Mouse (Mus musculus) E14TG2a.4 (cell line): ENCODE measurements around the gene Bdkrb2.

Source experiments
- H3K27me3 ChIP-seq: 2 replicates; pipeline ENCODE4 v1.6.1; 2014; ENCODE audit warnings: low read length, control low read depth; ENCODE audit not compliant: insufficient read depth
- H3K36me3 ChIP-seq: 2 replicates; pipeline ENCODE4 v1.6.1; 2014; ENCODE audit warnings: low read length, control low read depth; ENCODE audit not compliant: insufficient read depth
- H3K4me1 ChIP-seq: replicated peaks from 2 replicates; pipeline ENCODE4 v1.6.1; 2014; ENCODE audit warnings: low read depth, low read length, control low read depth
- H3K4me3 ChIP-seq: replicated peaks from 2 replicates; pipeline ENCODE4 v1.5.1; 2014; ENCODE audit warnings: mild to moderate bottlenecking, low read length
- H3K9me3 ChIP-seq: 2 replicates; pipeline ENCODE4 v1.6.1; 2014; ENCODE audit warnings: low read length, control low read depth
- CTCF ChIP-seq: conservative IDR thresholded peaks from 2 replicates; pipeline ENCODE4 v1.5.1; 2014; ENCODE audit warnings: low read length
- NANOG ChIP-seq: IDR thresholded peaks from 2 replicates; pipeline ENCODE4 v1.6.1; 2014; ENCODE audit warnings: borderline replicate concordance, low read length, mixed read lengths
- POU5F1 ChIP-seq: IDR thresholded peaks from 2 replicates; pipeline ENCODE4 v1.6.1; 2014; ENCODE audit warnings: low read length, borderline replicate concordance

Gene Bdkrb2

DNA sequence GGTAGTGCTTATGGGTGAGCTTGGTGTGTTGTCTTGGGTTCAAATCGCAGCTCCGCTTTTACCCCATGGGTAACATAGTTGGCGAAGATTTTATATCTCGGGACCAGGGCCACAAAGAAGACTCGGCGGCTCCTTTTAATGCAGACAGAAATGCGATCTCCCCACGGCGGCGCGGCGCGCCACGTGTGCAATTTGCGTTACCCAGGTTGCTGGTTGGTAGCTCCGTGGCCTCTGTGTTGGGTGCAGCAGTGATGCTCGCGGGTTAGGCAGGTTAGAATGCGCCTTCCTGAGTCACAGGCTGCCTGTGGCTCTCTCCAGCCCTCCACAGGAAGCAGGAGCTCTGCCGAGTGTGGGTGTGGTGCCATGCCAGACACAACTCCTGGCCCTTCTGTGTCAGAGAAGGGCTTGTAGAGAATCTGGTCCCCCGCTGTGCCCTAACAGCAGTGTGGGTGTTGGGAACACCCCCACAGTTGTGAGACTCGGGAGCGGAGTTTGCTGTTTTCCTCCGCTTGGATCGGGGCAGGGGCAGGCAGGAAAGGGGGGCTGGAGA, 775 bp downstream of the Bdkrb2 start:
- Histone ChIP-seq H3K4me3 (peak overlapping the region; percentile 70), H3K36me3 (no peaks in the 10 kb centered on the region), H3K27me3 (peaks cover 58% of the 10 kb centered on the region), H3K4me1 (peaks cover 67% of the 10 kb centered on the region), H3K9me3 (peaks cover 9% of the 10 kb centered on the region)
- no peak for TF ChIP-seq NANOG
- TF ChIP-seq CTCF, result no peak
- TF ChIP-seq POU5F1, result no peak

DNA sequence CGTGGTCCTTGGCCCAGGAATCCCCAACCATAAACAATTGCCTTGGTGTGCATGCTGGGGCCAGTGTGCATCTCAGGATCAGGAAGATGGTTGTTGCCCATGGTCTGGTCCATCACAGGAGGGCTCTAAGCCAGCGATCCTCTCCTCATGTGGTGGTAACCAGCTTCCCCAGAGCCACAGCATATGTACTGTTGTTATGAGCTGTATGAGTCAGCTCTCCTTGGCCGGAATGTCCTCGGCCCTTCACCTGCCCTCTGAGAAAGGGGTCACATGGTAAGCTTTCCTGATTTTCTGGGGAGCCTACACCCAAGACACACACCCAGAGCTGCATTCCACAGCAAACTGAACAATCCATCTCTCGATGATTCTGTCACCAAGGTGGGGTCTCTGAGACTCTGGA, 2.2 kb downstream of the Bdkrb2 start:
- Histone ChIP-seq H3K9me3 (peaks cover 8% of the 10 kb centered on the region; the same call in 1 of the 2 replicates), H3K36me3 (no peaks in the 10 kb centered on the region), H3K4me1 (peaks cover 69% of the 10 kb centered on the region), H3K27me3 (peaks cover 56% of the 10 kb centered on the region), H3K4me3 (no peak overlapping the region)
- no peak for TF ChIP-seq POU5F1
- TF ChIP-seq NANOG, result no peak
- TF ChIP-seq CTCF, result no peak

DNA sequence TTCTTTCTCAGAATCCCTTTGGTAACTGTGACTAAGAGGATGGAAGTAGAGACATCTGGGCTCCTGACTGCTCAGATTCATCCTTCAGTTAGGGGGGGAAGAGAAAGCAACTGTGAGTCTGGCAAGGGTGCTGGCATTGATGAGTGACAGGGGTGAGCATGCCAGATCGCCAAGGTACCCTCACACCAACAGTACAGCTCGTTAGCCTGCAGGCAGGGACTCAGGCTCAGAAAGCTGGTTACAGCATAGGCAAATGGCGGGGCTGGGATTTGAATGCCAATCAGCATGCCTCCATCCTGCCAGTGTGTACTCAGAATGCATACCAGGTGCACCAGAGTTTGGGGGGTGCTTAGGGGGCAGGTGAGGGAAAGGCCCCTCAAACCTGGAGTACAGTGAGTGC, 8.8 kb downstream of the Bdkrb2 start:
- H3K36me3 ChIP-seq, result no peaks in the 10 kb centered on the region
- TF ChIP-seq POU5F1 (no peak), CTCF (no peak), NANOG (no peak)
- H3K4me1 ChIP-seq, result peaks cover 51% of the 10 kb centered on the region
- 0 out of 2 replicates have a peak, but pooled peaks cover 3% of the 10 kb centered on the region for H3K27me3 ChIP-seq
- H3K9me3 ChIP-seq, result 0 out of 2 replicates have a peak, but pooled peaks cover 6% of the 10 kb centered on the region
- H3K4me3 ChIP-seq, result peak overlapping the region; percentile 41; the same call in 1 of the 2 replicates

DNA sequence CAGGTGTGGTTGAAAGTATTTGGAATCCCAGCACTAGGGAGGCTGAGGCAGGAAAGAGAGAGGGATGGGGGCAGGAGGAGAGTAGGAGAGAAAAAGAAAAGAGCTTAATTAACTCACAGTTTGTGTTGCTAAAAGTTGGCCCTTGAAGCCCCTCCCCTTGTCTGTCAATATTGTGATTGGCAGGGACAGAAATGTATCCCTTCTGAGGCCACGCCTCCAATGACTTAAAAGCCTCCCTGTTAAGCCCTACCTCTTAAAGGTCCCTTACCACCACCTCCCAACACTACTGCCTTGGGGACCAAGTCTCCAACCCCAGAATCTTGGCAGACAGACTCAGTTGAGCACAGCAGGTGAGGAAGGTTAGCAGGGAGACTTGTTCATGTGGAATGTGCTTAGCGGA, 9.6 kb downstream of the Bdkrb2 start:
- H3K36me3 ChIP-seq, result no peaks in the 10 kb centered on the region
- peaks cover 43% of the 10 kb centered on the region for H3K4me1 ChIP-seq
- H3K4me3 ChIP-seq, result peak overlapping the region; percentile 41
- H3K9me3 ChIP-seq, result 0 out of 2 replicates have a peak, but pooled peaks cover 3% of the 10 kb centered on the region
- H3K27me3 ChIP-seq, result 0 out of 2 replicates have a peak, but pooled peaks cover 3% of the 10 kb centered on the region
- no peak for TF ChIP-seq POU5F1
- no peak for TF ChIP-seq CTCF
- TF ChIP-seq NANOG, result no peak

DNA sequence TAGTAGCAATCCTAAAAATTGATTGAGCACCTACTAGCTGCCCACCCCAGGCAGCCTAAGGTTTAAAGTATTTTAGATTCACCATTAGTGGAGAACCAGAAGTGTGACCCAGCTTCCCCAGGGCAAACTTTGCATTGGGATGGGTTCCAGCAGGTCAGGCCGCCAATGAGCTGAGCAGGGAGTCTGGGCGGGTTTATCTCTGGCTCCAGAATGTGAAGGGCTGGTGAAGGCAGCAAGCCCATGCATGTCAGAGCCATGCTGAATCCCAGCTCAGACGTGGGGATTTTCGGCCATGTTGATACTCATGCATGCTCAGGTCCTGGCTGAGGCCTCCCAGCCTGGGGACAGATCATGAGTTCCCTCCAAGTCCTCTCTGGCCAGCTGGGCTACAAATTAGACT, 11.3 kb downstream of the Bdkrb2 start:
- Histone ChIP-seq H3K4me3 (no peak overlapping the region), H3K27me3 (peaks cover 6% of the 10 kb centered on the region; the same call in 1 of the 2 replicates), H3K9me3 (0 out of 2 replicates have a peak, but pooled peaks cover 3% of the 10 kb centered on the region), H3K36me3 (no peaks in the 10 kb centered on the region), H3K4me1 (peaks cover 59% of the 10 kb centered on the region)
- TF ChIP-seq POU5F1 (no peak), NANOG (no peak), CTCF (no peak)

DNA sequence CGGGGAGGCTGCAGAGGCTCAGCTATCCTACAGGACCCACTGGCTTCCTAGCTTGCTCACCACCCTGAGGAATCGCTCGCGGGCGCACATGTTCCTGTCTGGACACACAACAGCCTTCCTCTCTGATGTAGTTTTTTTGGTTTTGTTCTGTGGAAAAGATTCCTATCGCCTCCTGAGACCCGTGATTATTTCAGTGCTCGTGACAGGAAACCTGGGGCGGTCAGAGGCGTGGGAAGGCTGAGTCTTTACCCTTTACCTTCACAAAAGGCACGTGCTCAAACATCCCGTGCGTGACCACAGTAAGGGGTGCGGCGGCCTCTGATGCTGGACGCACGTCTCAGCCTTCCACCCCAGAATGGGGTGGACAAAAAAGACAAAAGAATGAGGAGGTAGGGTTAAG, 17.5 kb downstream of the Bdkrb2 start:
- Histone ChIP-seq H3K36me3 (no peaks in the 10 kb centered on the region), H3K4me1 (peaks cover 76% of the 10 kb centered on the region), H3K4me3 (peak overlapping the region; percentile 49), H3K27me3 (peaks cover 17% of the 10 kb centered on the region), H3K9me3 (no peaks in the 10 kb centered on the region)
- no peak for TF ChIP-seq POU5F1
- no peak for TF ChIP-seq NANOG
- TF ChIP-seq CTCF, result no peak

DNA sequence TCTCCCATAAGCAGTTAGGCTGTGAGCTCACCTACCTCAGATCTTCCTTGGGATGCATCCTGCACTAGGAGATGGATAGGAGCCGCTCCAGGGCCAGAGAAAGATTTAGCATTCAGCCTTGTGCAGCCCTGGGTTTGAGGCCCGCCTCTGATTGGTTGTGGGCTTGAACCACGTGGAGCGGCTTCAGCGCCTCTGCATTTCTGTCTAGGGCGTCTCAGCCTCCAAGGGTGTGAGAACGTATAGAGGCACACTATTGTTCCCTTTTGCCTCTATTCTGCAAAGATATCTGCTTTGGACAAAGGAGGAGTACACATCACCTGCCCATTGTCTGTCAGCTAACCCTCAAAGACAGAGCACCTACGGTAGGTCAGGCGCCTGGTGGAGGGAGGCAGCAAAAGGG, 19.5 kb downstream of the Bdkrb2 start:
- Histone ChIP-seq H3K9me3 (no peaks in the 10 kb centered on the region), H3K4me1 (peaks cover 79% of the 10 kb centered on the region), H3K27me3 (peaks cover 26% of the 10 kb centered on the region), H3K4me3 (peak overlapping the region; percentile 47; the same call in 1 of the 2 replicates), H3K36me3 (no peaks in the 10 kb centered on the region)
- TF ChIP-seq CTCF, result no peak

DNA sequence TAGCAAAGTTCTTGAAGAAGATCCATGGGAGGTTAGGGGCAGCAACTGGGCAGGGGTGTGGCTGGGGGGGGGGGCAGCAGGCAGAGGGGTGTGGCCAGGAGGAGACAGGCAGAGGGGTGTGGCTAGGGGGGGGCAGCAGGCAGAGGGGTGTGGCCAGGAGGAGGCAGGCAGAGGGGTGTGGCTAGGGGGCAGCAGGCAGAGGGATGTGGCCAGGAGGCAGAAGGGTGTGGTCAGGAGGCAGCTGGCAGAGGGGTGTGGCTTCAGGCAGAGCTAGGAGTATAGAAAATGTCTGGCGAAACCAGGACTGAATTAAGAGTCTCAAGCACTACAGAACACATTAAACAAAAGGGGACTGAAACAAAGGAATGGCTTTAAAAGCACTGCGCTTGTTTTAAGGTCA, 20.5 kb downstream of the Bdkrb2 start:
- peak overlapping the region; percentile 43; the same call in 1 of the 2 replicates for H3K4me3 ChIP-seq
- peaks cover 77% of the 10 kb centered on the region for H3K4me1 ChIP-seq
- no peaks in the 10 kb centered on the region for H3K36me3 ChIP-seq
- H3K9me3 ChIP-seq, result no peaks in the 10 kb centered on the region
- TF ChIP-seq POU5F1 (no peak), CTCF (no peak), NANOG (no peak)
- peaks cover 22% of the 10 kb centered on the region for H3K27me3 ChIP-seq

DNA sequence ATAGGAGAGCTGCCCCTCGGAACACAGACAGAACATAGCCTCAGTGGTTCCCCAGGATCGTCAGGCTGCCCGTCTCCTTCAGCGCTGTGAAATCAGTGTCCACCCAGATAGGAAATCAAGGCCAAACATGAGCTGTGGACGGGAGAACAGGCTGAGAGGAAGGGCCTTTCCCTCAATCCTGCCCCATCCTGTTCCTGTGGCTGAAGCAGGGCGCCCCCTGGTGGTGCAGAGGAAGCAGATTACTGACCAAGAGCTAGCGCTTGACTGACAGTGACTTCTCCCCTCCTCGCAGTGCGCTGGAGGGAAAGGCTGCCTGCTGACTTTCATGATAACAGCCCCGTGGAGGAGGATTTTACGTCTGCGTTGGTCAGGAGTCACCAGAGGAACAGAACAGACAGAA, 21.8 kb downstream of the Bdkrb2 start:
- Histone ChIP-seq H3K36me3 (no peaks in the 10 kb centered on the region), H3K4me1 (peaks cover 64% of the 10 kb centered on the region), H3K27me3 (peaks cover 22% of the 10 kb centered on the region), H3K9me3 (no peaks in the 10 kb centered on the region), H3K4me3 (peak overlapping the region; percentile 43; the same call in 1 of the 2 replicates)
- TF ChIP-seq CTCF (peak; percentile 78), NANOG (no peak)
